Mouse (Mus musculus): ENCODE measurements around the gene Smim14. TPM values are rescaled to one million over a fixed set of nuclear protein-coding genes. Genes with fewer than 3 reads are reported as not detected.
A peak's percentile ranks its signal among the peaks of the same experiment; 100 is the strongest.

Gene Smim14
- polyA plus RNA-seq, 1 experiment from 2014 or later = 144 TPM

- Histone ChIP-seq H3K4me1 (ENCODE audit: control insufficient read depth in 2 of 2, insufficient read depth in 2 of 2, low read length in 2 of 2) (peaks cover 6 to 37% of the 10 kb centered on the region in 2 experiments), H3K9ac (ENCODE audit: low read length) (peak within 1 kb of the TSS; percentile 99), H3K27ac (replicated peaks in 1 of 2; ENCODE audit: control insufficient read depth in 1 of 2, insufficient read depth in 1 of 2, low read depth in 2 of 2, low read length in 2 of 2) (peak within 1 kb of the TSS; percentile 78 to 99), H3K4me3 (ENCODE audit: control insufficient read depth in 1 of 2, insufficient read depth in 1 of 2, low read depth in 1 of 2, low read length in 2 of 2) (peak within 1 kb of the TSS; percentile 78 to 98), H3K27me3 (ENCODE audit: control insufficient read depth, insufficient read depth, low read length) (no peaks in the 10 kb centered on the region), H3K9me3 (ENCODE audit: control insufficient read depth, low read length) (no peaks in the 10 kb centered on the region), H3K36me3 (ENCODE audit: control insufficient read depth, insufficient read depth, low read length) (peaks cover 9% of the 10 kb centered on the region; the same call in 1 of the 2 replicates), H3K4me2 (ENCODE audit: low read length) (peak within 1 kb of the TSS; percentile 78)
- under 1% methylated on average over 65 of the region's 69 CpGs for WGBS
- peak; percentile 97 for ATAC-seq (ENCODE audit: insufficient number of reproducible peaks, insufficient read depth, low FRiP score, low read depth)
Measured at GRCm38 (mm10) chr5:65492716-65493531, 44.1 kb downstream of the Smim14 start, which contains the start of gene Gm43552. TSS of gene Gm43552 (minus strand) at chr5:65492833.

- H3K36me3 ChIP-seq (ENCODE audit: control insufficient read depth, insufficient read depth, low read length) = peaks cover 9% of the 10 kb centered on the region; the same call in 1 of the 2 replicates
- H3K4me2 ChIP-seq (ENCODE audit: low read length) = peak overlapping the region; percentile 78
- H3K9me3 ChIP-seq (ENCODE audit: control insufficient read depth, low read length) = no peaks in the 10 kb centered on the region
- no peaks in the 10 kb centered on the region for H3K27me3 ChIP-seq (ENCODE audit: control insufficient read depth, insufficient read depth, low read length)
- peak overlapping the region; percentile 78 to 99 for H3K27ac ChIP-seq (replicated peaks in 1 of 2; ENCODE audit: control insufficient read depth in 1 of 2, insufficient read depth in 1 of 2, low read depth in 2 of 2, low read length in 2 of 2)
- H3K4me1 ChIP-seq (ENCODE audit: control insufficient read depth in 2 of 2, insufficient read depth in 2 of 2, low read length in 2 of 2) = peaks cover 6 to 44% of the 10 kb centered on the region in 2 experiments
- peak overlapping the region; percentile 78 to 98 for H3K4me3 ChIP-seq (ENCODE audit: control insufficient read depth in 1 of 2, insufficient read depth in 1 of 2, low read depth in 1 of 2, low read length in 2 of 2)
- peak overlapping the region; percentile 99 for H3K9ac ChIP-seq (ENCODE audit: low read length)
- under 1% methylated on average over 55 of the region's 57 CpGs for WGBS
- ATAC-seq (ENCODE audit: insufficient number of reproducible peaks, insufficient read depth, low FRiP score, low read depth) = peak; percentile 76
Measured at GRCm38 (mm10) chr5:65491767-65492715, 44.9 kb downstream of the Smim14 start.

- no peaks in the 10 kb centered on the region for H3K27me3 ChIP-seq (ENCODE audit: control insufficient read depth, insufficient read depth, low read length)
- 0 out of 2 replicates have a peak overlapping the region, but pooled peaks have one; percentile 31 for H3K9ac ChIP-seq (ENCODE audit: low read length)
- H3K9me3 ChIP-seq (ENCODE audit: control insufficient read depth, low read length) = no peaks in the 10 kb centered on the region
- no peak overlapping the region for H3K4me3 ChIP-seq (ENCODE audit: control insufficient read depth in 1 of 2, insufficient read depth in 1 of 2, low read depth in 1 of 2, low read length in 2 of 2)
- peaks cover 12 to 55% of the 10 kb centered on the region in 2 experiments for H3K4me1 ChIP-seq (ENCODE audit: control insufficient read depth in 2 of 2, insufficient read depth in 2 of 2, low read length in 2 of 2)
- H3K27ac ChIP-seq (replicated peaks in 1 of 2; ENCODE audit: control insufficient read depth in 1 of 2, insufficient read depth in 1 of 2, low read depth in 2 of 2, low read length in 2 of 2) = peak overlapping the region in 1 of 2 experiments; percentile 4; a peak in 1 of 4 replicates
- H3K4me2 ChIP-seq (ENCODE audit: low read length) = peak overlapping the region; percentile 78; the same call in 1 of the 2 replicates
- 31% methylated on average over 4 of the region's 4 CpGs for WGBS
- peaks cover 9% of the 10 kb centered on the region; the same call in 1 of the 2 replicates for H3K36me3 ChIP-seq (ENCODE audit: control insufficient read depth, insufficient read depth, low read length)
- no peak for ATAC-seq (ENCODE audit: insufficient number of reproducible peaks, insufficient read depth, low FRiP score, low read depth)
Measured at GRCm38 (mm10) chr5:65489830-65490229, 47.2 kb downstream of the Smim14 start.

- no peak for ATAC-seq (ENCODE audit: insufficient number of reproducible peaks, insufficient read depth, low FRiP score, low read depth)
- Histone ChIP-seq H3K4me3 (ENCODE audit: control insufficient read depth in 1 of 2, insufficient read depth in 1 of 2, low read depth in 1 of 2, low read length in 2 of 2) (no peak overlapping the region), H3K9me3 (ENCODE audit: control insufficient read depth, low read length) (no peaks in the 10 kb centered on the region), H3K4me1 (ENCODE audit: control insufficient read depth in 2 of 2, insufficient read depth in 2 of 2, low read length in 2 of 2) (peaks cover 15 to 55% of the 10 kb centered on the region in 2 experiments), H3K27me3 (ENCODE audit: control insufficient read depth, insufficient read depth, low read length) (no peaks in the 10 kb centered on the region), H3K4me2 (ENCODE audit: low read length) (no peak overlapping the region), H3K36me3 (ENCODE audit: control insufficient read depth, insufficient read depth, low read length) (peaks cover 9% of the 10 kb centered on the region; the same call in 1 of the 2 replicates), H3K27ac (replicated peaks in 1 of 2; ENCODE audit: control insufficient read depth in 1 of 2, insufficient read depth in 1 of 2, low read depth in 2 of 2, low read length in 2 of 2) (no peak overlapping the region), H3K9ac (ENCODE audit: low read length) (no peak overlapping the region)
- 69% methylated on average over 7 of the region's 7 CpGs for WGBS
Measured at GRCm38 (mm10) chr5:65488725-65489124, 48.3 kb downstream of the Smim14 start.

- peaks cover 9% of the 10 kb centered on the region; the same call in 1 of the 2 replicates for H3K36me3 ChIP-seq (ENCODE audit: control insufficient read depth, insufficient read depth, low read length)
- no peak overlapping the region for H3K4me3 ChIP-seq (ENCODE audit: control insufficient read depth in 1 of 2, insufficient read depth in 1 of 2, low read depth in 1 of 2, low read length in 2 of 2)
- H3K9ac ChIP-seq (ENCODE audit: low read length) = peak overlapping the region; percentile 48
- ATAC-seq (ENCODE audit: insufficient number of reproducible peaks, insufficient read depth, low FRiP score, low read depth) = peak; percentile 27; the same call in 1 of the 2 replicates
- no peaks in the 10 kb centered on the region for H3K27me3 ChIP-seq (ENCODE audit: control insufficient read depth, insufficient read depth, low read length)
- no peaks in the 10 kb centered on the region for H3K9me3 ChIP-seq (ENCODE audit: control insufficient read depth, low read length)
- peak overlapping the region; percentile 89 to 90 for H3K27ac ChIP-seq (replicated peaks in 1 of 2; ENCODE audit: control insufficient read depth in 1 of 2, insufficient read depth in 1 of 2, low read depth in 2 of 2, low read length in 2 of 2)
- WGBS = 37% methylated on average over 10 of the region's 10 CpGs
- H3K4me2 ChIP-seq (ENCODE audit: low read length) = peak overlapping the region; percentile 44
- H3K4me1 ChIP-seq (ENCODE audit: control insufficient read depth in 2 of 2, insufficient read depth in 2 of 2, low read length in 2 of 2) = peaks cover 12 to 54% of the 10 kb centered on the region in 2 experiments
Measured at GRCm38 (mm10) chr5:65487381-65487780, 49.6 kb downstream of the Smim14 start.

GRCm38 (mm10) chr5:65486514-65486913 is 50.5 kb downstream of the Smim14 start:
- H3K4me3 ChIP-seq (ENCODE audit: control insufficient read depth in 1 of 2, insufficient read depth in 1 of 2, low read depth in 1 of 2, low read length in 2 of 2) = no peak overlapping the region
- peaks cover 9% of the 10 kb centered on the region; the same call in 1 of the 2 replicates for H3K36me3 ChIP-seq (ENCODE audit: control insufficient read depth, insufficient read depth, low read length)
- ATAC-seq (ENCODE audit: insufficient number of reproducible peaks, insufficient read depth, low FRiP score, low read depth) = no peak
- H3K4me2 ChIP-seq (ENCODE audit: low read length) = no peak overlapping the region
- H3K27me3 ChIP-seq (ENCODE audit: control insufficient read depth, insufficient read depth, low read length) = no peaks in the 10 kb centered on the region
- no peak overlapping the region for H3K9ac ChIP-seq (ENCODE audit: low read length)
- peak overlapping the region in 1 of 2 experiments; percentile 90; a peak in 2 of 4 replicates for H3K27ac ChIP-seq (replicated peaks in 1 of 2; ENCODE audit: control insufficient read depth in 1 of 2, insufficient read depth in 1 of 2, low read depth in 2 of 2, low read length in 2 of 2)
- peaks cover 12 to 52% of the 10 kb centered on the region in 2 experiments for H3K4me1 ChIP-seq (ENCODE audit: control insufficient read depth in 2 of 2, insufficient read depth in 2 of 2, low read length in 2 of 2)
- WGBS = 69% methylated on average over 2 of the region's 2 CpGs
- H3K9me3 ChIP-seq (ENCODE audit: control insufficient read depth, low read length) = no peaks in the 10 kb centered on the region

- no peak overlapping the region for H3K4me2 ChIP-seq (ENCODE audit: low read length)
- WGBS = 77% methylated on average over 4 of the region's 4 CpGs
- H3K9ac ChIP-seq (ENCODE audit: low read length) = no peak overlapping the region
- no peak overlapping the region for H3K4me3 ChIP-seq (ENCODE audit: control insufficient read depth in 1 of 2, insufficient read depth in 1 of 2, low read depth in 1 of 2, low read length in 2 of 2)
- H3K27me3 ChIP-seq (ENCODE audit: control insufficient read depth, insufficient read depth, low read length) = no peaks in the 10 kb centered on the region
- H3K27ac ChIP-seq (replicated peaks in 1 of 2; ENCODE audit: control insufficient read depth in 1 of 2, insufficient read depth in 1 of 2, low read depth in 2 of 2, low read length in 2 of 2) = no peak overlapping the region
- no peak for ATAC-seq (ENCODE audit: insufficient number of reproducible peaks, insufficient read depth, low FRiP score, low read depth)
- no peaks in the 10 kb centered on the region for H3K9me3 ChIP-seq (ENCODE audit: control insufficient read depth, low read length)
- H3K36me3 ChIP-seq (ENCODE audit: control insufficient read depth, insufficient read depth, low read length) = 0 out of 2 replicates have a peak, but pooled peaks cover 3% of the 10 kb centered on the region
- H3K4me1 ChIP-seq (ENCODE audit: control insufficient read depth in 2 of 2, insufficient read depth in 2 of 2, low read length in 2 of 2) = peaks cover 13 to 34% of the 10 kb centered on the region in 2 experiments
Measured at GRCm38 (mm10) chr5:65482996-65483395, 54.0 kb downstream of the Smim14 start.
